Mouse (Mus musculus): ENCODE data around the gene Klhl2.

Klhl2 gene

GRCm38 (mm10) chr8:64832581-64833135, 17.2 kb downstream of the Klhl2 start:
- ATAC-seq (ENCODE audit: insufficient number of reproducible peaks, low FRiP score, low TSS enrichment), result no peak

- ATAC-seq (ENCODE audit: insufficient number of reproducible peaks, low FRiP score, low TSS enrichment), result no peak
Observed at GRCm38 (mm10) chr8:64831656-64832055, 18.2 kb downstream of the Klhl2 start.

GRCm38 (mm10) chr8:64829921-64830320, 19.9 kb downstream of the Klhl2 start:
- no peak for ATAC-seq (ENCODE audit: insufficient number of reproducible peaks, low FRiP score, low TSS enrichment)

GRCm38 (mm10) chr8:64829391-64829790, 20.4 kb downstream of the Klhl2 start:
- ATAC-seq (ENCODE audit: insufficient number of reproducible peaks, low FRiP score, low TSS enrichment), result no peak

- no peak for ATAC-seq (ENCODE audit: insufficient number of reproducible peaks, low FRiP score, low TSS enrichment)
Observed at GRCm38 (mm10) chr8:64828466-64828865, 21.4 kb downstream of the Klhl2 start.

- ATAC-seq (ENCODE audit: insufficient number of reproducible peaks, low FRiP score, low TSS enrichment), result no peak
Observed at GRCm38 (mm10) chr8:64827356-64827755, 22.5 kb downstream of the Klhl2 start.

GRCm38 (mm10) chr8:64826461-64826860, 23.4 kb downstream of the Klhl2 start:
- no peak for ATAC-seq (ENCODE audit: insufficient number of reproducible peaks, low FRiP score, low TSS enrichment)

GRCm38 (mm10) chr8:64823905-64824304, 25.9 kb downstream of the Klhl2 start:
- no peak for ATAC-seq (ENCODE audit: insufficient number of reproducible peaks, low FRiP score, low TSS enrichment)

GRCm38 (mm10) chr8:64820940-64821339, 28.9 kb downstream of the Klhl2 start:
- no peak for ATAC-seq (ENCODE audit: insufficient number of reproducible peaks, low FRiP score, low TSS enrichment)

GRCm38 (mm10) chr8:64811790-64812189, 38.0 kb downstream of the Klhl2 start:
- no peak for ATAC-seq (ENCODE audit: insufficient number of reproducible peaks, low FRiP score, low TSS enrichment)

- ATAC-seq (ENCODE audit: insufficient number of reproducible peaks, low FRiP score, low TSS enrichment), result no peak
Observed at GRCm38 (mm10) chr8:64811083-64811482, 38.7 kb downstream of the Klhl2 start.

GRCm38 (mm10) chr8:64806558-64806957, 43.3 kb downstream of the Klhl2 start:
- no peak for ATAC-seq (ENCODE audit: insufficient number of reproducible peaks, low FRiP score, low TSS enrichment)

GRCm38 (mm10) chr8:64804971-64805370, 44.8 kb downstream of the Klhl2 start:
- ATAC-seq (ENCODE audit: insufficient number of reproducible peaks, low FRiP score, low TSS enrichment), result no peak

- ATAC-seq (ENCODE audit: insufficient number of reproducible peaks, low FRiP score, low TSS enrichment), result no peak
Observed at GRCm38 (mm10) chr8:64799306-64799705, 50.5 kb downstream of the Klhl2 start.

GRCm38 (mm10) chr8:64798503-64798902, 51.3 kb downstream of the Klhl2 start:
- ATAC-seq (ENCODE audit: insufficient number of reproducible peaks, low FRiP score, low TSS enrichment), result no peak

- ATAC-seq (ENCODE audit: insufficient number of reproducible peaks, low FRiP score, low TSS enrichment), result no peak
Observed at GRCm38 (mm10) chr8:64797751-64798150, 52.1 kb downstream of the Klhl2 start.

- no peak for ATAC-seq (ENCODE audit: insufficient number of reproducible peaks, low FRiP score, low TSS enrichment)
Observed at GRCm38 (mm10) chr8:64791250-64791881, 58.5 kb downstream of the Klhl2 start.

- ATAC-seq (ENCODE audit: insufficient number of reproducible peaks, low FRiP score, low TSS enrichment), result no peak
Observed at GRCm38 (mm10) chr8:64790418-64790817, 59.4 kb downstream of the Klhl2 start.

GRCm38 (mm10) chr8:64788715-64789114, 61.1 kb downstream of the Klhl2 start:
- ATAC-seq (ENCODE audit: insufficient number of reproducible peaks, low FRiP score, low TSS enrichment), result no peak

GRCm38 (mm10) chr8:64786801-64787200, 63.0 kb downstream of the Klhl2 start:
- ATAC-seq (ENCODE audit: insufficient number of reproducible peaks, low FRiP score, low TSS enrichment), result no peak

- no peak for ATAC-seq (ENCODE audit: insufficient number of reproducible peaks, low FRiP score, low TSS enrichment)
Observed at GRCm38 (mm10) chr8:64784235-64784634, 65.6 kb downstream of the Klhl2 start.

- ATAC-seq (ENCODE audit: insufficient number of reproducible peaks, low FRiP score, low TSS enrichment), result no peak
Observed at GRCm38 (mm10) chr8:64781947-64782346, 67.9 kb downstream of the Klhl2 start.

Measured in cerebellum, adult (tissue).